17 mouse cellular contexts compared by ENCODE assay signal in genomic region chr13:89170040-89170439, GRCm38 (mm10).
"Had no signal": no experiment of that assay in that cellular context is flagged by ENCODE, and none has a peak within 500 bp of the region (broad histone marks: within the 10 kb centered on the region; RNA-seq: fewer than 3 reads in every experiment).

No protein-coding gene starts in this region.

- ATAC-seq: liver, embryonic 12.5 days had no signal

- H3K9me3 ChIP-seq: liver, embryonic 12.5 days; midbrain, embryonic 12.5 days; neural tube, embryonic 13.5 days; neural tube, embryonic 15.5 days had no signal

- H3K4me1 ChIP-seq: liver, embryonic 12.5 days; midbrain, embryonic 12.5 days; neural tube, embryonic 13.5 days; neural tube, embryonic 15.5 days had no signal

- H3K27ac ChIP-seq: liver, embryonic 12.5 days; liver, embryonic 14.5 days; midbrain, embryonic 12.5 days; neural tube, embryonic 13.5 days; neural tube, embryonic 15.5 days had no signal

- H3K36me3 ChIP-seq: liver, embryonic 12.5 days; midbrain, embryonic 12.5 days; neural tube, embryonic 13.5 days; neural tube, embryonic 15.5 days had no signal

- DNase-seq: lung, adult 18-20 months; lung, embryonic 14.5 days; lung, postnatal 10 days; lung, postnatal 4 days; right cerebral cortex, adult 18-20 months; right cerebral cortex, postnatal 25 days; right cerebral cortex, postnatal 4 days; spleen, adult 18-20 months; thymus, adult 18-20 months; thymus, postnatal 14 days; thymus, postnatal 36 days had no signal

- H3K4me3 ChIP-seq: liver, embryonic 12.5 days; midbrain, embryonic 12.5 days; myocyte; neural tube, embryonic 13.5 days; neural tube, embryonic 15.5 days had no signal

- H3K9ac ChIP-seq: liver, embryonic 12.5 days; liver, embryonic 14.5 days; lung, embryonic 14.5 days; midbrain, embryonic 12.5 days; neural tube, embryonic 13.5 days; neural tube, embryonic 15.5 days had no signal

- H3K27me3 ChIP-seq: liver, embryonic 12.5 days; midbrain, embryonic 12.5 days; neural tube, embryonic 13.5 days; neural tube, embryonic 15.5 days had no signal

- H3K4me2 ChIP-seq: liver, embryonic 12.5 days; lung, embryonic 14.5 days; midbrain, embryonic 12.5 days; neural tube, embryonic 13.5 days; neural tube, embryonic 15.5 days had no signal
